Mouse (Mus musculus) spleen, embryonic (tissue): Measurements from ENCODE around the gene Cpped1.

ENCODE experiments used
- CTCF ChIA-PET: fragments of 350-600 bp; sonication (Branson Sonifier 250); formaldehyde crosslinking; loops from one replicate; lab custom pipeline; 2022; lab: Charles Lee

The Cpped1 gene

DNA sequence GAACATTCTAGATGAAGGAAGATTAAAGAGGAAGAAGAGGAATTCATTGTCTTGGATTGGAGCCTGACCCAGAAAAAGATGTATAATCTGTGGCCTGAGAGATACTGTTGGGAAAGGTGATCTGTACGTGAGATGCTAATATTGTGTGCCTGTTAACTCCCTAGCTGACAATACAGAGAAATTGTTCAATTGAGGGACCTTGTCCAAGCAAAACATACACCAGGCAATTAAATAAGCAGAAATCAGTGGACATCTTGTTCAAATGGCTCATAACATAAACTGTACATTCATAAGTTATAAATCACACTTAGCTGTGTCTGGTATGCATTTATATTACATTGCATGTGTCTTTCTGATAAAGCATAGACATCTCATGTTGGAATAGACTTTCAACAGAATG lies 134.9 kb downstream of the Cpped1 start:
- CTCF ChIA-PET, result no interaction called here

DNA sequence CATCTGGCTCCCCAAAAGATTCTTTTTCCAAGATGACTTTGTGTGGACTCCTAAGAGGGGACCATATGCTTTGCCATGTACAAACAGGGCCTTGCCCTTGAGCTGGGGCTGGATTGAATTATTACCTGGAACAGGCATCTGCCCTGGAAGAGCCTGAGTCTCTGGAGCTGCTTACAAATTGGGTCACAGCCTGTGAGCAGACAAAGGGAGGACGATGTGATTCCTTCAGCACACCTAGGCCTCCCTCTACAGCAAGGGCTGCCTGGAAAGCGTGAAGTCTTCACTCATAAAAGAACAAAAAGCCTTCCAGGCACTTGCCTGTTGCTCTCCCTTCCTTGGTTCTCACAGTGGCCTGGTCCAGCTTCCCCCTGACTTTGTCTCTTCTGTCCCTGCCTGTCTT lies 136.9 kb downstream of the Cpped1 start:
- CTCF ChIA-PET, result no interaction called here

DNA sequence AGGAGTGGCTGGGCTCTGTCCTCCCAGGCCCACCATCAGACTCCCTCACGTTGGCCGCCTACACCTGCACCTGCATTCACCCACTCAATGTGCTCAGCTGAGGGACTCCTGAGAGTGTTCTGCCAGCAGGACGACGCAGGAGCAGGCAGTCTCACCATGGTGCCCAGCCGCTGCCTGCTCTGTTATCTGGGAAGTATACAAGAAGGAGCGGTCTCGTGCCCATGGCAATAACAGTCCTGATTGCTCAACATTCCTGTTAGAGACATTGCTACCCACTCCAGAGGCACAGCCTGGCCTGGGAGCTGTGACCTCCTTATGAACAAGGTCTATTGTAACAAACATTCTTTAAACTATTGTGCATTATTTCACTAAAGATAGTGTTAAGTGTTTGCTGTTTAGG lies 151.3 kb downstream of the Cpped1 start:
- CTCF ChIA-PET, result no interaction called here

DNA sequence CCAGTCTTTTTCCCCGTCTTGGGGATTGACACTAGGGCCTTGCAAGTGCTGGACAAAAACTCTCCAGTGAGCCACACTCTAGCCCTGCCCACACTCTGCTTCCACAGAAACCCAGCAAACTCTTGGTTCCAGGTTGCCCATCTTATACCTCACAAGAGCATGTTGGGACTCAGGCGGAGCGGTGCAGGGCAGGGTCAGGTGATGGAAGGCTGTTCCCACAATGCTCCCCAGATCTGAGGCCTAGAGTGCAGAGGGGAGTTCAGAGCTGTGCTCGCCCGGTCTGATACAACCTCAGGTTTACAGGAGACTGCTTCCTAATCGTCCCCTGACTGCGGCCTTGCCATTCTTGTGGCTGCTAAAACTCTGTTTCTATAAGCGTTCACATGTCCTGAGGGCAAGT lies 151.8 kb downstream of the Cpped1 start:
- CTCF ChIA-PET, result no interaction called here

DNA sequence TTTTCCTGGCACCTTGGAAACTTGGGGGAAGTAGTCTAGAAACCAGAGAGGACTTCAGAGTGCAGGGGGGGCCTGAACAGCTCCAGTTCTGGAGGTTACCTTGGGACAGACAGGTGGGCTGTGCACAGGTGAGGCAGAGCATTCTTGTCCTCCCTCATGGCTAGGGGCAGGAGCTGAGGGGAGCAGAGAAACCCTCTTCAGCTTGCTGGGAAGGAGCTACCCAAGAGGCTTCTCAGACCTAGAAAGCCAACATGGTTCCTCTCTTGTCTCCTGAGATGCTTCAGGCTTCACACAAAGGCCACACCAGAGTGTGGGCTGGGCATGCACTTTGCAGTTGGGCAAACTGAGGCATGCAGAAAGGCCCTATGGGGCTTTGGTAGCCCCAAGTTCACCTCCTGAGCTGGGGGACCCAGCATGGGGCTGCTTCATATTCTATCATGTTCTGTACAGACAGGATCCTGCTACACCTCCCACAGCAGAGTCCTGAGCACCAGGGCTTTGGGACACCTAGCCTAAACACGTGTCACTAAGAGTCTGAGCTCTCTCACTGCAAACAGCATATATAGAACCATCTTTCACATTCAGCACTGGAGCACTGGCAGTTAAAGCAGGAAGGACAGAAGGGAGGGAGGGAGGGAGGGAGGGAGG lies 152.5 kb downstream of the Cpped1 start:
- CTCF ChIA-PET, result no interaction called here

DNA sequence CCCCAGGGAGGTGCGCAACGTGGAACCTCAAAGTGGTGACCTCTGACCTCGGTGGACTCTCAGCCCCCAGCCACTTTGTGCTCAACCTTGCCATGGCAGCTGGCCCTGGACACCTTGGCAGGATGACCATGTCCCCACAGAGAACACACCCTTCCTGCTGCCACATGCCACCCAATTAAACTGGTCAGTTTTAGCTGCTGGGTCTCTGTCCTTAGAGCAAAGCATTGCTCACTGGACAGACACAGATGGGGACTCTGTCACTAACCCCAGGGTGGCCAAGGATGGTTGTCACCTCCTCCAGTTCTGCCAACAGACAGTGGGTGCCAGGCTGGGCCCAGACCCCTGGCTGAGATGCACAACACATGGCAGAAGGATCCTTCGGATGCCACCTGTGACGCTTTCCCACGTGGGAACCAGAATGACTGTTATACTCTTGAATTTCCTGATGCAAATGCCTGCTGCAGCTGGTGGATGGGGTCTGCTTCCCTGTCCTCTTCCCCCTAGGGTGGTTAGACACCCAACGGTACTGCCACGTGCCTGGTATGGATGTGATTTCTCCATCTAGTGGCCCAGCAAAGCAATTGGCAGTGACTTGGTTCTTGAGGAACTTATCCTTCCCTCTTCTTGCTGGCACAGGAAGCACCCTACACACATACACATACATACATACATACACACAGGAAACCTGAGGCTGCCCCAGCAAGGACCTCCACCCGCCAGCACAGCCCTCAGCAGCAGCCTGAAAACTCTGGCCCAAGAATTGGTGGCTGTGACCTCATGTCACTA lies 153.8 kb downstream of the Cpped1 start:
- CTCF ChIA-PET, result no interaction called here

DNA sequence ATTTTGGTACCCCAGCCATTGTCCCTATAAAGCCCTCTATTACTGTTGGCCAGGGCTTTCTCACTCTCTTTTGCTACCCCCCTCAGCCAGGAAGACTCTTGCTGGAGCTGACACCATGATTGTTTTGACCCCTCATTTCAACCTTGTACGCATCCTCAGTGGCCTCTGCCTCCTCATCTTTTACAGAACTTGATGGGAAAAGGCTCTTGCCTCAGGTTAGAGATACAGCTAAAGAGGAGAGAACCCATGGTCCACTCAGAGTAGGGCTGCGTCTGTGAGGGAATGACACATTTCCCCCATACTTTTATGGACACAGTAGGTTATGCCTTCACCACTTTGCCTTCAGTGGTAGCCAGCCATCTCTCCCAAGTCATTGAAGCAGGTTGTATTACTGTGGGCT lies 155.1 kb downstream of the Cpped1 start:
- CTCF ChIA-PET, result no interaction called here
